Comparison of ENCODE assay signal across 14 mouse cellular contexts in the genomic region with DNA sequence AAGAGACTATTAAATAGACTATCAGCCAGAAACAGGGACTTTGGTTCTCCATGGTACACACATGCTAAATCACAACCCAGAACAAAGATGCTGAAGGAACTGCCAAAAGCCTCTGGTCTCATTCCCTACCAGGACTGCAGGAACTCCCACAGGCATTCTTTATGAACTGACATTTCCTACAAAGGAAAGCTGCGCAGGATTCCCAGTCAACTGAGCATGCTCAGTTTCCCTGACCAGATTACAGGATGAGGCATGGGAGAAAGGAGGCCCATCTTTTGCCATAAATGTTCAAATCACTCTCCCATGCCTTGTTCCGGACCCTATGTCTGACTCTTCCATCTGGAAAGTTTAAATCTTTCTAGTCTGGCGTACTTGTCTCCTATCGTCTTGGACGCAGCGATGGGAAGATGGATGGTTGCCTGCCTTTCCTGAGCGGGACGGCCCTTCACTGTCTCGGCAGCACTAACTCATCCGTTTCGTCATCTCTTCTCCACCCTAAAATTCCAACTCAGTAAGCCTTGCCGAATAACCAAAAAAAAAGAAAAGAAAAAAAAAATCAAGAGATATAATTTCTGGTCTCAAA.
A peak's percentile ranks its signal among the peaks of the same experiment; 100 is the strongest.
DNase-seq lines count a peak whose midpoint lies in the region; ATAC-seq and TF ChIP-seq lines count a peak whose summit lies in the region.
"Had no signal": no experiment of that assay in that cellular context is flagged by ENCODE, and none has a peak within 500 bp of the region (broad histone marks: within the 10 kb centered on the region; RNA-seq: fewer than 3 reads in every experiment).

No protein-coding gene starts in this region.

- no peak overlapping the region for H3K27ac ChIP-seq in kidney, adult 2 months (ENCODE audit: insufficient read depth, low read depth, low read length)
- 0 out of 2 replicates have a peak overlapping the region, but pooled peaks have one; percentile 16 for H3K27ac ChIP-seq in stomach, embryonic 14.5 days (ENCODE audit: low read length)
- no peak overlapping the region for H3K27ac ChIP-seq in stomach, postnatal 0 days (replicated peaks)
- no peak overlapping the region for H3K27ac ChIP-seq in stomach, embryonic 15.5 days
- H3K27ac ChIP-seq: hindbrain, embryonic 13.5 days; layer of hippocampus, adult 2 months; midbrain, embryonic 12.5 days had no signal

- no peak for TF ChIP-seq EP300 in stomach, postnatal 0 days (optimal IDR thresholded peaks at IDR 0.05)

- H3K27me3 ChIP-seq in kidney, adult 2 months (replicated peaks; ENCODE audit: control insufficient read depth, insufficient read depth, low read length) = no peaks in the 10 kb centered on the region
- H3K27me3 ChIP-seq in stomach, embryonic 14.5 days (ENCODE audit: control insufficient read depth, insufficient read depth, low read length) = no peaks in the 10 kb centered on the region
- no peaks in the 10 kb centered on the region for H3K27me3 ChIP-seq in stomach, postnatal 0 days (ENCODE audit: control insufficient read depth, insufficient read depth, low read length)
- no peaks in the 10 kb centered on the region for H3K27me3 ChIP-seq in stomach, embryonic 15.5 days (replicated peaks)
- H3K27me3 ChIP-seq: hindbrain, embryonic 13.5 days; midbrain, embryonic 12.5 days had no signal

- no peak overlapping the region; the same call in 1 of the 2 replicates for H3K4me2 ChIP-seq in stomach, embryonic 14.5 days (replicated peaks; ENCODE audit: low read depth, low read length)
- H3K4me2 ChIP-seq in stomach, postnatal 0 days (replicated peaks; ENCODE audit: low read depth) = no peak overlapping the region
- H3K4me2 ChIP-seq in stomach, embryonic 15.5 days = peak overlapping the region; percentile 5; the same call in 1 of the 2 replicates
- H3K4me2 ChIP-seq: hindbrain, embryonic 13.5 days; midbrain, embryonic 12.5 days had no signal

- H3K9ac ChIP-seq in stomach, embryonic 14.5 days (replicated peaks; ENCODE audit: low read depth, low read length) = no peak overlapping the region
- no peak overlapping the region for H3K9ac ChIP-seq in stomach, postnatal 0 days (ENCODE audit: low read length)
- no peak overlapping the region for H3K9ac ChIP-seq in stomach, embryonic 15.5 days
- H3K9ac ChIP-seq: hindbrain, embryonic 13.5 days; midbrain, embryonic 12.5 days had no signal

- intact Hi-C loops in heart, postnatal 25 days (cut with DNase I) = no loop called here

- no peak for ATAC-seq in stomach, embryonic 14.5 days (ENCODE audit: insufficient number of reproducible peaks, insufficient read depth, low FRiP score, low read depth)
- no peak for ATAC-seq in stomach, postnatal 0 days (ENCODE audit: low FRiP score, low TSS enrichment)
- no peak for ATAC-seq in stomach, embryonic 15.5 days (ENCODE audit: insufficient read depth, low FRiP score, low read depth)
- ATAC-seq: CD4-positive, CD25-positive, alpha-beta regulatory T cell, adult 4 months had no signal

- no peaks in the 10 kb centered on the region for H3K36me3 ChIP-seq in kidney, adult 2 months (ENCODE audit: control insufficient read depth, insufficient read depth, low read length)
- no peaks in the 10 kb centered on the region for H3K36me3 ChIP-seq in stomach, embryonic 14.5 days (ENCODE audit: control insufficient read depth, insufficient read depth, low read length)
- H3K36me3 ChIP-seq in stomach, postnatal 0 days (ENCODE audit: control insufficient read depth, insufficient read depth, low read length) = no peaks in the 10 kb centered on the region
- no peaks in the 10 kb centered on the region for H3K36me3 ChIP-seq in stomach, embryonic 15.5 days
- H3K36me3 ChIP-seq: hindbrain, embryonic 13.5 days; midbrain, embryonic 12.5 days had no signal

- no peaks in the 10 kb centered on the region for H3K9me3 ChIP-seq in stomach, embryonic 14.5 days (ENCODE audit: control insufficient read depth, low read depth, low read length)
- no peaks in the 10 kb centered on the region for H3K9me3 ChIP-seq in stomach, postnatal 0 days (ENCODE audit: control insufficient read depth, low read length)
- no peaks in the 10 kb centered on the region for H3K9me3 ChIP-seq in stomach, embryonic 15.5 days
- H3K9me3 ChIP-seq: hindbrain, embryonic 13.5 days; midbrain, embryonic 12.5 days had no signal

- no peak for TF ChIP-seq POLR2A in kidney, adult 2 months (IDR thresholded peaks at IDR 0.05; ENCODE audit: low read depth, low read length)

- H3K4me1 ChIP-seq in kidney, adult 2 months (ENCODE audit: control insufficient read depth, insufficient read depth, low read length) = no peaks in the 10 kb centered on the region
- 0 out of 2 replicates have a peak, but pooled peaks cover 5% of the 10 kb centered on the region for H3K4me1 ChIP-seq in stomach, embryonic 14.5 days (ENCODE audit: control insufficient read depth, insufficient read depth, low read length)
- H3K4me1 ChIP-seq in stomach, postnatal 0 days (replicated peaks; ENCODE audit: control insufficient read depth, insufficient read depth) = no peaks in the 10 kb centered on the region
- peaks cover 4% of the 10 kb centered on the region; the same call in 1 of the 2 replicates for H3K4me1 ChIP-seq in stomach, embryonic 15.5 days

- H3K4me3 ChIP-seq in kidney, adult 2 months (ENCODE audit: insufficient read depth, low read depth, low read length) = peak overlapping the region; percentile 6; the same call in 1 of the 2 replicates
- H3K4me3 ChIP-seq in stomach, embryonic 14.5 days (ENCODE audit: low read depth, low read length) = no peak overlapping the region
- H3K4me3 ChIP-seq in stomach, postnatal 0 days (ENCODE audit: low read depth, low read length) = no peak overlapping the region
- H3K4me3 ChIP-seq in stomach, embryonic 15.5 days (replicated peaks) = no peak overlapping the region
- H3K4me3 ChIP-seq: hindbrain, embryonic 13.5 days; layer of hippocampus, adult 2 months; midbrain, embryonic 12.5 days had no signal

- TF ChIP-seq CTCF in kidney, adult 2 months (conservative IDR thresholded peaks at IDR 0.05; ENCODE audit: insufficient read depth, insufficient read length, low read depth, low read length) = no peak
- no peak for TF ChIP-seq CTCF in stomach, postnatal 0 days (IDR thresholded peaks at IDR 0.05; ENCODE audit: low read depth)

- 64% methylated on average over 12 of the region's 12 CpGs for WGBS in kidney, adult 2 months
- WGBS in stomach, embryonic 14.5 days = 41% methylated on average over 12 of the region's 12 CpGs
- 57% methylated on average over 12 of the region's 12 CpGs for WGBS in stomach, postnatal 0 days
- WGBS in stomach, embryonic 15.5 days = 64% methylated on average over 12 of the region's 12 CpGs

- no peak for DNase-seq in kidney, adult 2 months
- no peak for DNase-seq in kidney, adult 18-20 months
- no peak for DNase-seq in stomach, postnatal 0 days (ENCODE audit: low spot score)
- peak; percentile 21 for DNase-seq in heart, postnatal 25 days (ENCODE audit: low spot score)
- DNase-seq in testis, postnatal 10 days (ENCODE audit: low spot score) = no peak
- DNase-seq in embryo, embryonic 10 days (ENCODE audit: low spot score) = no peak
- DNase-seq: cerebellum, postnatal 36 days; thymus, postnatal 4 days had no signal
